Mouse (Mus musculus) liver, embryonic 14.5 days (tissue): ENCODE measurements around the gene Gm49721. TPM values are rescaled to one million over a fixed set of nuclear protein-coding genes. Genes with fewer than 3 reads are reported as not detected.
"Not testable (repeated sequence)": the region's sequence is repeated elsewhere in the genome, so short reads cannot be mapped to it uniquely, and the experiment has no call there.

ENCODE experiments used
- ATAC-seq: fragments of 200-750 bp; cut with Nextera tagmentation; 2 replicates; pipeline ENCODE4 v1.8.0; 2017; ENCODE audit warnings: moderate number of reproducible peaks, mild to moderate bottlenecking, moderate library complexity; ENCODE audit not compliant: insufficient read depth
- DNase-seq, 3 experiments: peaks; one replicate each; pipeline ENCODE4 v3.0.0-alpha.2; 2012 to 2013; ENCODE audit warnings: low read depth in 3 of 3, low spot score in 3 of 3
- H3K27ac ChIP-seq: fragments of 300-500 bp; sonication (generic); 2 replicates; pipeline ENCODE4 v1.5.1; 2014; ENCODE audit warnings: moderate library complexity, mild to moderate bottlenecking, control low read depth, inconsistent platforms
- H3K27me3 ChIP-seq: fragments of 300-500 bp; sonication (generic); 2 replicates; pipeline ENCODE4 v1.6.1; 2014; ENCODE audit warnings: mild to moderate bottlenecking, low read length, moderate library complexity; ENCODE audit not compliant: control insufficient read depth, insufficient read depth
- H3K36me3 ChIP-seq: fragments of 300-500 bp; sonication (generic); replicated peaks from 2 replicates; pipeline ENCODE4 v1.6.1; 2014; ENCODE audit warnings: low read depth; ENCODE audit not compliant: control insufficient read depth, insufficient read depth
- H3K4me1 ChIP-seq, 2 experiments: fragments of 200-500 bp in 1 of 2; fragments of 300-500 bp in 1 of 2; sonication (generic) in 1 of 2; replicated peaks; 2 replicates each; pipeline ENCODE4 v1.6.1; 2012 to 2014; ENCODE audit warnings: antibody characterized with exemption in 1 of 2, inconsistent platforms in 1 of 2, low read length in 1 of 2; ENCODE audit not compliant: control insufficient read depth in 2 of 2, insufficient read depth in 2 of 2
- H3K4me2 ChIP-seq: fragments of 300-500 bp; sonication (generic); 2 replicates; pipeline ENCODE4 v1.6.1; 2014; ENCODE audit warnings: low read depth, mild to moderate bottlenecking, control low read depth, moderate library complexity
- H3K4me3 ChIP-seq, 2 experiments: fragments of 200-500 bp in 1 of 2; fragments of 300-500 bp in 1 of 2; sonication (generic) in 1 of 2; 2 replicates each; pipeline ENCODE4 v1.5.1; 2012 to 2014; ENCODE audit warnings: low read depth in 2 of 2, low read length in 2 of 2, mild to moderate bottlenecking in 2 of 2, control low read depth in 1 of 2, inconsistent platforms in 1 of 2, moderate library complexity in 1 of 2; ENCODE audit not compliant: insufficient read depth in 1 of 2
- H3K9ac ChIP-seq: fragments of 300-500 bp; sonication (generic); replicated peaks from 2 replicates; pipeline ENCODE4 v1.6.1; 2014; ENCODE audit warnings: mild to moderate bottlenecking, control low read depth, moderate library complexity
- H3K9me3 ChIP-seq: fragments of 300-500 bp; sonication (generic); 2 replicates; pipeline ENCODE4 v1.6.1; 2016; ENCODE audit warnings: low read length, mixed read lengths; ENCODE audit not compliant: control insufficient read depth
- CTCF ChIP-seq: IDR thresholded peaks from 2 replicates; pipeline ENCODE4 v1.5.1; 2016; ENCODE audit warnings: antibody characterized with exemption, low read depth, control low read depth
- WGBS: fragments of 180-500 bp; shearing (Covaris S2); extraction: QIAGEN DNeasy Blood & Tissue Kit; methylation state at CpG from one replicate; pipeline ENCODE4 v1.1.7; 2014; ENCODE audit not compliant: insufficient replicate concordance; 5-methylcytosine and 5-hydroxymethylcytosine counted together
- polyA plus RNA-seq, 2 experiments: library from polyadenylated mRNA; depleted of rRNA in 1 of 2; stranded (reverse) in 1 of 2; unstranded in 1 of 2; fragments of >200 nt; fragmentation: Nextera tagmentation in 1 of 2; extraction: Ambion mirVana in 1 of 2; gene quantifications; 2 replicates each; pipeline versions ENCODE4 v1.2.1 to v1.2.3; 2012 to 2014

Gene Gm49721
- polyA plus RNA-seq, 2 experiments, result 0.10 TPM; not detected in 1

- H3K9me3 ChIP-seq, DNase-seq, ATAC-seq, H3K4me3 ChIP-seq, H3K4me1 ChIP-seq, H3K9ac ChIP-seq, H3K27me3 ChIP-seq, H3K4me2 ChIP-seq, H3K36me3 ChIP-seq, H3K27ac ChIP-seq: not testable (repeated sequence)
- 0% methylated on average over 1 of the region's 4 CpGs for WGBS
- peak; percentile 39; the same call in 1 of the 2 replicates for TF ChIP-seq CTCF
Observed at GRCm38 (mm10) chr17:7079558-7079957, 100.9 kb downstream of the Gm49721 start.

GRCm38 (mm10) chr17:7084523-7084922, 105.8 kb downstream of the Gm49721 start:
- H3K4me2 ChIP-seq, H3K27ac ChIP-seq, H3K4me1 ChIP-seq, H3K4me3 ChIP-seq, H3K36me3 ChIP-seq, DNase-seq, ATAC-seq, H3K27me3 ChIP-seq, H3K9me3 ChIP-seq, H3K9ac ChIP-seq: not testable (repeated sequence)
- no CpG with 5 or more reads among the region's 5 CpGs for WGBS

GRCm38 (mm10) chr17:7085469-7086168, 106.9 kb downstream of the Gm49721 start:
- ATAC-seq, H3K4me2 ChIP-seq, DNase-seq, H3K9ac ChIP-seq, H3K9me3 ChIP-seq, H3K36me3 ChIP-seq, H3K4me1 ChIP-seq, H3K27ac ChIP-seq, H3K27me3 ChIP-seq, H3K4me3 ChIP-seq: not testable (repeated sequence)
- WGBS, result no CpG with 5 or more reads among the region's 12 CpGs

GRCm38 (mm10) chr17:7086836-7087235, 108.1 kb downstream of the Gm49721 start:
- WGBS, result 59% methylated on average over 4 of the region's 8 CpGs
- H3K4me2 ChIP-seq, DNase-seq, H3K27me3 ChIP-seq, H3K9ac ChIP-seq, H3K27ac ChIP-seq, H3K9me3 ChIP-seq, H3K4me3 ChIP-seq, H3K36me3 ChIP-seq, ATAC-seq, H3K4me1 ChIP-seq: not testable (repeated sequence)

Other genes with a start within 250 kb of the Gm49721 start
- 17.6 and 31.2 TPM in 2 replicates for gene Ezr, start 196.1 kb upstream of the Gm49721 start, polyA plus RNA-seq (2012; rRNA removed)
- gene Ezr, start 196.1 kb upstream of the Gm49721 start, polyA plus RNA-seq (2014; fragmentation: Nextera tagmentation; extraction: Ambion mirVana), result 41.7 and 52.8 TPM in 2 replicates
- gene Rsph3b, start 30.2 kb upstream of the Gm49721 start, polyA plus RNA-seq (2012; rRNA removed), result 4.5 and 5.4 TPM in 2 replicates
- gene Rsph3b, start 30.2 kb upstream of the Gm49721 start, polyA plus RNA-seq (2014; fragmentation: Nextera tagmentation; extraction: Ambion mirVana), result 11.0 and 14.0 TPM in 2 replicates
- 8.8 and 11.2 TPM in 2 replicates for gene Tagap1, start 17.7 kb upstream of the Gm49721 start, polyA plus RNA-seq (2012; rRNA removed)
- gene Tagap1, start 17.7 kb upstream of the Gm49721 start, polyA plus RNA-seq (2014; fragmentation: Nextera tagmentation; extraction: Ambion mirVana), result 12.4 and 14.7 TPM in 2 replicates
- gene Rnaset2b, start 8.3 kb upstream of the Gm49721 start, polyA plus RNA-seq (2012; rRNA removed), result 39.4 and 63.3 TPM in 2 replicates
- 94.6 and 108 TPM in 2 replicates for gene Rnaset2b, start 8.3 kb upstream of the Gm49721 start, polyA plus RNA-seq (2014; fragmentation: Nextera tagmentation; extraction: Ambion mirVana)
- gene Gm1604a, start 46.7 kb downstream of the Gm49721 start, polyA plus RNA-seq (2012; rRNA removed), result not detected in 2 replicates
- gene Gm1604a, start 46.7 kb downstream of the Gm49721 start, polyA plus RNA-seq (2014; fragmentation: Nextera tagmentation; extraction: Ambion mirVana), result 0.14 TPM in 1 of 2 replicates, not detected in the other
- 1.0 and 1.1 TPM in 2 replicates for gene Rps6ka2, start 191.2 kb downstream of the Gm49721 start, polyA plus RNA-seq (2012; rRNA removed)
- gene Rps6ka2, start 191.2 kb downstream of the Gm49721 start, polyA plus RNA-seq (2014; fragmentation: Nextera tagmentation; extraction: Ambion mirVana), result 0.89 and 1.2 TPM in 2 replicates